Mouse (Mus musculus) kidney, postnatal 25 days (tissue): ENCODE results near the gene Ifng.

ENCODE experiments used
- DNase-seq, 2 experiments: peaks; one replicate each; pipeline ENCODE4 v3.0.0; 2021; ENCODE audit warnings: mixed read lengths in 2 of 2

Ifng gene

GRCm38 (mm10) chr10:118480793-118481192 lies 39.9 kb downstream of the Ifng start:
- DNase-seq: no peak

GRCm38 (mm10) chr10:118494109-118494508 lies 53.3 kb downstream of the Ifng start:
- DNase-seq: no peak

DNA sequence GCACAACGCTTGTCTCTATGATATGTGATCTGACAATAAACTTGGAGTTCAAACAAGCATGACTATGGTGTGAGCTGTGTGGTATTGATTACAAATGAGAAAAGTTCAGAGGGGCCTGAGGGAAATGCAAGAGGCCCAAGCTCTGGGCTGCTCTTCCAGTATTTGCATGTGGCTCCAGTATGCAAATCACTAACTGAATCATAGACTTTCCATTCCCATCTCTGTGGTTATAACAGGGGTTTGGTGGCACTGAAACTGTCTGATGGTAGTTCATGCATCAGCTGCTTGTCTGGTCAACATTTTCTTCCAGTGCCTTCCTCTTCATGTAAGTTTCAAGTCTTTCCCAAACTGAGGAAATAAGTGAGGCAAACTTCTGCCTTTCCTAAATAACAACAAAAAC lies 54.5 kb downstream of the Ifng start:
- DNase-seq: no peak
